Mouse (Mus musculus) ovary, postnatal 10 days (tissue): Measurements from ENCODE around the gene Carmil1.

Experiments used
- DNase-seq: peaks from one replicate; pipeline ENCODE4 v3.0.0; 2022; ENCODE audit warnings: low spot score

Carmil1 gene

DNA sequence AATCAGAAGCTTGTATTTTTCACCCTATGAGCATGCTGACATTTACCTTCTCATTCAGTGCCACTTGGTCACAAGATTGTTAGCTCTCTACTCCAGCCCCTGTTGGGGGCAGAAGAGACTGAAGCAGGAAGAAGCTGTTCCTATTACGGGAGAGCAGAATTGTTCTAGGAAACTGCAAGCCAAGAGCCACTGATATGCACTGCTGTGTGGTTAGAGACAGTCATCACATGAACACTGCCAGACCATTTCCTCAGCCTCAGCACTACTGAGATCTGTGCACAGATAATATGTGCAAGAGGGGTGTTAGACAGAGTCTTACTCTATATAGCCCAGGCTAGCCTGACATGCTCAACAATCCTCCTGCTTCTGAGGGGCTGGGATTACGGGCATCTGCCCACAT, 69.4 kb downstream of the Carmil1 start:
- DNase-seq, result no peak

GRCm38 (mm10) chr13:24206097-24206496, 74.5 kb downstream of the Carmil1 start:
- no peak for DNase-seq

GRCm38 (mm10) chr13:24202314-24202713, 78.3 kb downstream of the Carmil1 start:
- DNase-seq, result no peak

- no peak for DNase-seq
Measured at GRCm38 (mm10) chr13:24199861-24200543, 80.6 kb downstream of the Carmil1 start.

GRCm38 (mm10) chr13:24198396-24198924, 82.1 kb downstream of the Carmil1 start:
- no peak for DNase-seq

GRCm38 (mm10) chr13:24195371-24195770, 85.2 kb downstream of the Carmil1 start:
- no peak for DNase-seq

GRCm38 (mm10) chr13:24194018-24194417, 86.6 kb downstream of the Carmil1 start:
- no peak for DNase-seq

GRCm38 (mm10) chr13:24190875-24191663, 89.5 kb downstream of the Carmil1 start:
- no peak for DNase-seq

DNA sequence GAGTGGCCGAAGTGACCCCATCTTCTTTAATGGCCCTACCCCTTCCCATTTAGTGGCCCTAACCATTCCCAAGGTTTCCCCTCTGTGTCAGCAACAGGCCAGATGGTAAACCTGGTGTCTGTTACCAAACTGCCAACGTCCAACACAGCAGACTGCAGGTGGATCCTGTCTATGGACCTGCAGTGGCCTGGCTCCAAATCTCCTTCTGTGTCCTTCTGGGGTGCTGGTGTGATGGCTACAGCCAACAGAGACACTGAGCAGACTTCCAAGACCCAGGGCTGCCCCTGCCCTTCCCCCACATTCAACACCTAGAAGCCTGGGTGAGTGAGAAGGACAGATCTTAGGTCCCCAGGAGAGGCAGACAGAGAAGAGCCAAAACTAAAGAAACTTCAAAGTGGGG, 93.6 kb downstream of the Carmil1 start:
- no peak for DNase-seq

DNA sequence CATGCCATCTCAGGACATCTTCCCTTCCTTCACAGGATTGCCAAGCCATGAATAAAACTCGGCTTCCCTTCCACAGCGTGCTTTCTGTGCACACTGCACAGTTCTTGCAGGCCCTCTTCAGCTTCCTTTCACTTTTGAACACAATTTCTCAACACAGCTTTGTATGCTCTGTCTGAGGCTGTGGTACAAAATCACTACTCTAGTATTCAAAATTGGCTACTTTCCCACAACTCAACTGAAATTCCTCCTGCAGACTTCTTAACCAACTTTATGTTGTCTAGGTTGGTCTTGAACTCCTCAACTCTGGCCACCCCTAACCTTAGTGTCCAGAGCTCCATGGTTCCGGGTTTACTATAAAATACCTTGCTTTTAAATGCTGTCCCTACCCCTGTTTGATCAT, 95.0 kb downstream of the Carmil1 start:
- no peak for DNase-seq

- DNase-seq, result no peak
Measured at GRCm38 (mm10) chr13:24182878-24183277, 97.7 kb downstream of the Carmil1 start.

DNA sequence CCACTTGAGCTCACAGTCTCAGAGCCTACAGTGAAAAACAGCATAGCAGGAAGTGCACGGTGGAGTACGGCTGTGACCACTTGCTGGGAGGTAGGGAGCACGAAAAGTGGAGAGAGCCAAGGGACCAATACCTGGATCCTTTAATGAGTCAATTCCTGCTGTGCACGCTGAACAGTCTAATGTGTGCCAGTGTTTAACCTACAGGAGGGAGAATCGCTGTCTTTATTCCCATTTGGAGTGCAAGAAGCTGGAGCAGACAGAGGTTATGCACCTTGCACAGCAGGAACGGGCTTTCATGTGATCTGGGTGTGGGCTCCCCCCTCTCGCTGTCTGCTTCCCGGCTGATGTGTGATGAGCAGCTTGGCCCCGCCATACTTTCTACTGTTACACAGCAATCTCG, 101.1 kb downstream of the Carmil1 start:
- DNase-seq, result no peak

- no peak for DNase-seq
Measured at GRCm38 (mm10) chr13:24177600-24177999, 103.0 kb downstream of the Carmil1 start.

DNA sequence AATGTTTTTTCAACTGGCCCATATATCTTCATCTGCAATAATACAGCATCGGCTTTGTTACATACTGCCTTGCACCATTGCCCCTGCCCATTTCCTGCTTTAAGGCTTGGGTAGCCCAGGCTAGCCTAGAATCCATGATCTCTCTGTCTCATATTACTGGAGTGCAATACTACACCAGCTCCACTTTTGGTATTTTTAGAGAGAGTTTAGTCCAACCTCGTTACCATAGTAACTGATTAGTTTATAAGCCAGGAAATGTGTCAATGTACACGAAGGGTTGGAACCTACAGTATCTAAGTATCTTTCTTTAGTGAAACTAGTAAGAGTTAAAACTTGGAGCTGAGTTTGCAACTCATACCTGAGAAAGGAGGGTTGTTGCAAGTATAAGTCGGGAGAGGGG, 103.8 kb downstream of the Carmil1 start:
- no peak for DNase-seq

GRCm38 (mm10) chr13:24169658-24170057, 110.9 kb downstream of the Carmil1 start:
- DNase-seq, result no peak

DNA sequence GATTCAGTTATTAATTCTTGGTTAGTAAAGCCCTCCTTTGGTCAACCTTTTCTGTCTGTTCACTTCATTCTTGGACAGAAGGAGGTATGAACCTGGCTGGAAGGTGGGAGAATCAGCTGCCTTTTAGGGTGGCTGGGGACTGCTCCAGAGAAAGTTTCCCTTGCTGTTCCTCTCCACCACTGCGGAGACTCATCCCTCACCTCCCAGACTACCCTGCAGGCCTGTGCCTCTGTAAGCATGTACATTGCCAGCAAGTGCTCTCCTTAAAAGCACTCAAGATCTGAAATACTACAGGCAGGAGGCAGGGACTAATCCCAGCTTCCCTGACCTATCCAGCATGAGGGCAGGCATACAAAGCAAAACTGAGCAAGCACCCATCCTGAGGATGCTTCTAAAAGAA, 117.2 kb downstream of the Carmil1 start:
- no peak for DNase-seq

DNA sequence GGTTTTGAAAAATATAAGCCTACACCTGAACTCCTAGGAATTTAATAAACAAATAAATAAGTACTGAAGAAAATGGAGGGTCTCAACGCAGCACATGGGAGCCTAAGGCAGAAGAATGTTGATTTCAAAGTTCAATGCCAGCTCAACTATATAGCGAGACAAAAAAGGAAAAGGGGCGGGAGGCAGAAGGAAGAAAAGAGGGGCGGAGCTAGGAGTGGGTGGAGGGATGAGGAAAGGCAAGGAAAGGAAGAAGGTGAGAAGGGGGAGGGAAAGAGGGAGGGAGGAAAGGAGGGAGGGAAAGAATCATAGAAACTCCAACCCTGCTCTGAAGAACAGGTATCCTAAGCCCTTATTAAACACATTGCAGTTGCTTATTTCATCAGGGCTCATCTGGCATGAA, 119.5 kb downstream of the Carmil1 start:
- no peak for DNase-seq

DNA sequence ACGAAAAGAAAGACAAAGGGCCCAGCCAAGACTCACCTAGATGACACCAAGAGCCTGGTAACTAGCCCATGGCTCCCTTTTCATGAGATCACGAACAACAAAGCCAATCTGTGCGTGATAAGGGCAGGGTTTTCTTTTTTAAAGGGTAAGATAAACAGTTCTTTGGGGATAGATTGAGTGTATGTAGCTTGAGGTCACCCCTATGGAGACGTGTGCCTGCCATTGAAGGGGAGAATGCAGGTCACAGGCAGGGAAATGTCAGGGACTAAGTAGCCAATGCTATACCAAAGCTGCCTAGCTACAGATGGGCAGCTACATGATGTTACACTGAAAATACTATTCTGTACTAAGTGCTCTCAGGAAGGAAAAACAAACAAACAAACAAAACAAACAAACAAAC, 120.6 kb downstream of the Carmil1 start:
- DNase-seq, result no peak

DNA sequence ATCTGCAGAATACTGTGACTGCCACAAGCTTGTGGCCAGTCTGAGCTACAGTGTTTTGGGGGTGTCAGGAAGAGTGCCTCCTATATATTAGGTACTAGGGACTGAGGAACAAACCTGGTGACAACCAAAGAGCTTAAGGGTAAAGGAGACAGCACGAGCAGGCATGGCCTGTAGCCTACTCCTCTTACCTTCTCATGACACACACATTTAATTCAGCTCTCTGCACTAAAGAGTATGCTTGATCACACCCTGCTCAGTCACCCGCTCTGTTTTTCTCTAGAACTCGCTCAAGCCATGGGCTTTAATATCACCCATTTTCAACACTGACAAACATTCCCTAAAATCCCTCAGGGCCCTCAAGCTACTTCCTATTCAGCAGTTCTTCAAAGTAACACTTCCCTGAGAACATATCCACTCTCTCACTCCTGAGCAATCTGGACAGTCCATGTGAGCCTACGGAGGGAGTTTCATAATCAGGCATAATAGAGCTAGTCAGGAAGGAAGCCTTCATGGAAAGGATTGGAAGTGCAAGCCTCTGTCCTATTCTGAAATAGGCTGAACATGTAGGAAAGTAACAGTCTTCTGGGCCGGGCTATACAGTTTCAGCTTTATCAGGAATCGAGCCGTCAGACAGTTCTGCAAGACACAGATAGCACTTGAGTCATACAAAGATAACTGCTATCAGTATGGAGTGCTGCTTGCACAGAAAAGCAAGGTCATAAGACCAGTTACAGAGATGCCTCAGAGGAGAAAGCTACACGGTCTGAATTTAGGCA, 121.2 kb downstream of the Carmil1 start:
- DNase-seq, result no peak

- DNase-seq, result no peak
Measured at GRCm38 (mm10) chr13:24157560-24158011, 123.0 kb downstream of the Carmil1 start.

DNA sequence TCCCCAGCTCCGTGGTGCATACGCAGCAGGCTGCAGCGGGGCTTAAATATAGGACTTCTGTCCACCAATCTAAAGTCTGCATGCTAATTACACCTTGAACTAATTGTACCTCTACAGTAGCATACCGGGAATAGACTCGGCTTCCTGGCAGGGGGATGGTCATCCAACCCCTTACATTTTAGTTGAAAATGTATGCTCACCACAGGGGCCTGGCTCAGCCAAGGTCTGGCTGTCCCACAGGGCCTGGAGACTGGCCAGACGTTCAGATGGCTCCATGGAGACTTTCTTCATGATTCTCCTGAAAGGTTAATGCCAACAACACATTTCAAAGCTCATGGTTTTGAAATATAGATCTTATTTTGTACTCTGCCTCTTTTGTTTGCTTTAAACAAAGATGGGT, 125.4 kb downstream of the Carmil1 start:
- no peak for DNase-seq

DNA sequence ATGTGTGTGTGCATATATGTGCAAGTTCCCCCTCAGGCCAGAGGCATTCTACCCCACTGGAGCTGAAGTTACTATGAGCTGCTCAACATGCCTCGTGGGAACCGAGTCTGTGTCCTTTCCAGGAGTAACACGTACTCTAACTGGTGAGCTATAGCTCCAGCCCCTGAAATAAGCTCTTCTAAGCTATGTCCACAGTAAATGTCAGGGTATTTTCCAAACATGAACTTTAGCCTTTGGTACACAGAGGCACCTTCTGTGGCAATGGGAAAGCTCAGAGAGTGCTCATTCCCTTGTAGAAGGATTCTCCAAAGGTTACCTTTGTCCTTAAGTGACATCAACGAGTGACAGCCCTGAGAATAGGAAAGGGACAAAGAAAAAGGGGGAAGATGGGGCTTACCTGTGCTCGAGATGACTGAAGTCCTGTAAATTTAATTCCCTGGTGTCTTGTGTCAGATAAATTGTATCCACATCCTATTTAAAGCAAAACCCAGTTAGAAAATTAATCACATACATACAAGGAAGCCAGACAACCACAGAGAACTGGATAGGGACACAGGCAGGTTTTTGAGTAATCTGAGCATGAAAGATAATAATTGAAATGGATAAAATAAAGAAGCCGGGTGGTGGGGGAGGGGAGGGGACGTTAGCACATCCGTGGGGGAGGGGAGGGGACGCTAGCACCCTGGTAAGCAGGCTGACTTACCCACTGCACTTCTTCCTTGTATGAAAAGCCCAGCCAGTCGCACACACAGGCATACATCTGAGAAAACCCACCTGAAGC, 126.1 kb downstream of the Carmil1 start:
- DNase-seq, result no peak
